Mouse (Mus musculus): ENCODE data around the gene Lrsam1.
"Not testable (repeated sequence)": the region's sequence is repeated elsewhere in the genome, so short reads cannot be mapped to it uniquely, and the experiment has no call there.

Lrsam1 gene

GRCm38 (mm10) chr2:32961192-32961995, at the start of gene Lrsam1, which contains the start of gene Rpl12:
TSS of gene Lrsam1 (minus strand) at chr2:32961614.
TSS of gene Rpl12 (plus strand) at chr2:32961559.
- peak; percentile 96 for DNase-seq

GRCm38 (mm10) chr2:33009055-33009454, 47.6 kb upstream of the Lrsam1 start:
- not testable (repeated sequence) for DNase-seq

GRCm38 (mm10) chr2:33005041-33005440, 43.6 kb upstream of the Lrsam1 start:
- DNase-seq: no peak

- DNase-seq: no peak
Measured at GRCm38 (mm10) chr2:33002144-33002543, 40.7 kb upstream of the Lrsam1 start.

- no peak for DNase-seq
Measured at GRCm38 (mm10) chr2:32999752-33000151, 38.3 kb upstream of the Lrsam1 start.

- no peak for DNase-seq
Measured at GRCm38 (mm10) chr2:32997792-32998191, 36.4 kb upstream of the Lrsam1 start.

GRCm38 (mm10) chr2:32997081-32997480, 35.7 kb upstream of the Lrsam1 start:
- no peak for DNase-seq

GRCm38 (mm10) chr2:32992130-32992529, 30.7 kb upstream of the Lrsam1 start:
- no peak for DNase-seq

GRCm38 (mm10) chr2:32990167-32990832, 28.9 kb upstream of the Lrsam1 start:
- no peak for DNase-seq

- no peak for DNase-seq
Measured at GRCm38 (mm10) chr2:32989376-32989775, 28.0 kb upstream of the Lrsam1 start.

GRCm38 (mm10) chr2:32985844-32986243, 24.4 kb upstream of the Lrsam1 start:
- DNase-seq: no peak

GRCm38 (mm10) chr2:32983617-32984016, 22.2 kb upstream of the Lrsam1 start:
- no peak for DNase-seq

GRCm38 (mm10) chr2:32982700-32983099, 21.3 kb upstream of the Lrsam1 start:
- DNase-seq: no peak

- peak; percentile 90 for DNase-seq
Measured at GRCm38 (mm10) chr2:32981725-32982271, 20.4 kb upstream of the Lrsam1 start, which contains the start of gene Slc2a8. TSS of gene Slc2a8 (minus strand) at chr2:32982083.

- DNase-seq: peak; percentile 26
Measured at GRCm38 (mm10) chr2:32981281-32981680, 19.9 kb upstream of the Lrsam1 start.

GRCm38 (mm10) chr2:32979675-32980074, 18.3 kb upstream of the Lrsam1 start:
- DNase-seq: no peak

GRCm38 (mm10) chr2:32978675-32979074, 17.3 kb upstream of the Lrsam1 start:
- no peak for DNase-seq

- no peak for DNase-seq
Measured at GRCm38 (mm10) chr2:32977114-32977513, 15.7 kb upstream of the Lrsam1 start.

GRCm38 (mm10) chr2:32974216-32974615, 12.8 kb upstream of the Lrsam1 start:
- DNase-seq: no peak

- no peak for DNase-seq
Measured at GRCm38 (mm10) chr2:32971235-32971634, 9.8 kb upstream of the Lrsam1 start.

GRCm38 (mm10) chr2:32969326-32969725, 7.9 kb upstream of the Lrsam1 start:
- no peak for DNase-seq

GRCm38 (mm10) chr2:32968024-32968614, 6.7 kb upstream of the Lrsam1 start:
- no peak for DNase-seq

All from kidney, adult 18-20 months (tissue).